Mouse (Mus musculus) hindbrain, embryonic 12.5 days (tissue): ENCODE measurements at regions not wholly inside any gene's neighbourhood (a gene's known extent, or its start where the extent isn't known, plus 50 kb on each side); places are given as distances from the start of the nearest gene placed in this dataset.

ENCODE experiments used
- ATAC-seq: fragments of 200-750 bp; cut with Nextera tagmentation; 2 replicates; pipeline ENCODE4 v1.8.0; 2017; ENCODE audit warnings: moderate TSS enrichment; ENCODE audit not compliant: low FRiP score
- H3K27ac ChIP-seq: fragments of 300-500 bp; sonication (generic); 2 replicates; pipeline ENCODE4 v1.5.1; 2016; ENCODE audit warnings: mild to moderate bottlenecking
- H3K27me3 ChIP-seq: fragments of 300-500 bp; sonication (generic); 2 replicates; pipeline ENCODE4 v1.6.1; 2016; ENCODE audit warnings: mild to moderate bottlenecking
- H3K36me3 ChIP-seq: fragments of 300-500 bp; sonication (generic); 2 replicates; pipeline ENCODE4 v1.6.1; 2016; ENCODE audit warnings: mild to moderate bottlenecking
- H3K4me1 ChIP-seq: fragments of 300-500 bp; sonication (generic); 2 replicates; pipeline ENCODE4 v1.6.1; 2016
- H3K4me2 ChIP-seq: fragments of 300-500 bp; sonication (generic); replicated peaks from 2 replicates; pipeline ENCODE4 v1.6.1; 2016; ENCODE audit warnings: mild to moderate bottlenecking
- H3K4me3 ChIP-seq: fragments of 300-500 bp; sonication (generic); 2 replicates; pipeline ENCODE4 v1.5.1; 2016; ENCODE audit warnings: mild to moderate bottlenecking
- H3K9ac ChIP-seq: fragments of 300-500 bp; sonication (generic); 2 replicates; pipeline ENCODE4 v1.6.1; 2016; ENCODE audit warnings: mild to moderate bottlenecking, moderate library complexity
- H3K9me3 ChIP-seq: fragments of 300-500 bp; sonication (generic); replicated peaks from 2 replicates; pipeline ENCODE4 v1.6.1; 2016; ENCODE audit warnings: mild to moderate bottlenecking
- WGBS: fragments of 180-500 bp; shearing (Covaris S2); methylation state at CpG from one replicate; pipeline ENCODE4 v1.1.7; 2016; 5-methylcytosine and 5-hydroxymethylcytosine counted together

DNA sequence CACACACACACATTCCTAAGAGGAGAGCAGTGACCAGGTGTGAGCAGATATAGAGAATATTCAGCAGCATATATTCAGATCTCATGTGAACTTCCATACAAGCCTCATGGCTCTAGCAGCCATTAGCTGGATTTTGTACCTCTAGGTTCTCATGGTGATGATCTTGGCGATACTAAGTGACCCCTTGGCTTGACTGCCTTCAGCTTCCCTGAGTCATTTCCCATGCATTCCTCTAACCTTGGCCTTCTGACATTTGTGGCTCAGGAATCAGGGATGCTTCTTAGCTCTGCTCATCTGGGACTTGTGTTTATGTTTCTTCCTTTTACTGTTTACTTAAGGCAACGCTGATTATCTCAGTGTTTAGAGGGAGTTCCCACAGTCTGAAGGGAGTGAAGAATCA is 100.8 kb upstream of the Cox10 start:
- Histone ChIP-seq H3K36me3 (no peaks in the 10 kb centered on the region), H3K27ac (no peak overlapping the region), H3K9ac (no peak overlapping the region), H3K4me3 (no peak overlapping the region), H3K4me1 (0 out of 2 replicates have a peak, but pooled peaks cover 4% of the 10 kb centered on the region), H3K9me3 (no peaks in the 10 kb centered on the region), H3K4me2 (no peak overlapping the region), H3K27me3 (no peaks in the 10 kb centered on the region)
- ATAC-seq: no peak
- WGBS: 55% methylated on average over 2 of the region's 2 CpGs

DNA sequence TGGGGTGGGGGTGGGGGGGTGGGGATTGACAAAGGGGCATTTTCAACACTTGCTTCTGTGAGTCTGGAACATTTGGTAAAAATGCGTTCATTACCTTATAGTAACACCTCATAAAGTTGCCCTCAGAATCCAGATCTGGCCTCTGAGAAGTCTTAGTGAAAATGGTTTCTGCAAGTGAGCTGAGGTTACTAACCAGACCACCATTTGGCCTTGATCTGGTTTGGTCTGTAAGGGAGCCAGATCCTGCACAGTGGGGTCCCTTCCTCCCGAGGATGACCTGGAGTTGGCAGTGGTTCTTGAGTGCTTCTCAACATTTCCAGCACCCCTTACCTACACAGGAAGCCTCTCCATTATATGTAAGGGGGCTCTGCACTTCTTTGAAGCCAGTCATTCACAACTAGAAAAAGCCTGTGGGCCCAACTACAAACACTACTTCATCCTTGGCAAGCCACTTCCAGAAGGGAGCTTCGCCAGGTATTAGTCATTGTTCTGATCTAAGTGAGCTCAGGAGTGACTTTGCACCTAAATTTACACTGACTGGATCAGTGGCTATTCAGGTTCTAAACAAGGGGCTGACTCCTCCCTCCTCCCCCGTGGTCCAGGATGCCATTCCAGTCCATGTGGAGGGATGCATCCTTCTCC is 94.3 kb upstream of the Cox10 start:
- no peaks in the 10 kb centered on the region for H3K27me3 ChIP-seq
- no peaks in the 10 kb centered on the region for H3K9me3 ChIP-seq
- no peak overlapping the region for H3K27ac ChIP-seq
- H3K4me3 ChIP-seq: no peak overlapping the region
- WGBS: 63% methylated on average over 4 of the region's 4 CpGs
- ATAC-seq: no peak
- H3K36me3 ChIP-seq: no peaks in the 10 kb centered on the region
- H3K4me2 ChIP-seq: no peak overlapping the region
- no peak overlapping the region for H3K9ac ChIP-seq
- H3K4me1 ChIP-seq: 0 out of 2 replicates have a peak, but pooled peaks cover 8% of the 10 kb centered on the region

DNA sequence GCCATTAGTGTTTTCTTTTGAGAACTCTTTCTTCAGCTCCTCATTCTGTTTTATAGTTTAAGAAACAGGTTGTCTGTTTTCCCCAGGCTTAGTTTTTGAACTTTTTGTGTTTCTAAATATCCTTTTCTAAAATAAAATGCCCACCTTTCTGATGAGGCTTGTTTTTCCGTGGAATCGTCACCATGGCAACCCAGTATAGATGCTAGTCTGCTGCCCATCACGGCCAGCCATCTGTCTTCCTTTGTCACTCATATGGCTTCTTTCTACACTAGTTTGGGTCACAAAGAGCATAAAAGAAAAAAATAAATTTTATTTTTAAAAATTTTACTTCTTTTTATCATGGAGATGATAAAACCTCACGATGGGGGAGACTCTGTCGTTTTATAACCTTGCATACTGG is 93.7 kb upstream of the Cox10 start:
- no peak for ATAC-seq
- Histone ChIP-seq H3K36me3 (no peaks in the 10 kb centered on the region), H3K4me1 (peaks cover 9% of the 10 kb centered on the region; the same call in 1 of the 2 replicates), H3K27ac (no peak overlapping the region), H3K4me3 (no peak overlapping the region), H3K27me3 (no peaks in the 10 kb centered on the region), H3K9me3 (no peaks in the 10 kb centered on the region), H3K9ac (no peak overlapping the region), H3K4me2 (no peak overlapping the region)
- 73% methylated on average over 5 of the region's 5 CpGs for WGBS

DNA sequence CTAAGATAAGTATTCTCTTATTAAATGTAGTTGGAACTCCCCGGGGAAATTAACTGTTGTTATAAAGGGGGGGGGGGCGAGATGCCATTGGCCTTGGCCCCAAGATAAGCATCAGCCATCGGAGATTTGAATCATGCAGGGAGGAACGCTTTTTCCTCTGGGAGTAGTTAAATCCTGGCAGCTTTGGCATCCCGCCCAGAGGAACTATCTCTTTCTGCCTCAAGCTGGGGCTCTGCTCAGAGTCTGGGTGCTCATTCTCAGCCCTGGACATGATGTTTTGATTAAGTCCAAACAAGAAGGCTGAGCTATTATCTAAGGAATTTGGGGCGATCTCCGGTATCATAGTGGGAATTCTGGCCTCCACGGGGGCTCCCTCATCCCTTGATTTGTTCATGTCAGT is 89.4 kb upstream of the Cox10 start:
- no peak overlapping the region for H3K4me3 ChIP-seq
- WGBS: 61% methylated on average over 8 of the region's 8 CpGs
- no peak for ATAC-seq
- no peak overlapping the region for H3K4me2 ChIP-seq
- no peaks in the 10 kb centered on the region for H3K36me3 ChIP-seq
- H3K27me3 ChIP-seq: no peaks in the 10 kb centered on the region
- no peak overlapping the region for H3K9ac ChIP-seq
- H3K9me3 ChIP-seq: no peaks in the 10 kb centered on the region
- peaks cover 12% of the 10 kb centered on the region; the same call in 1 of the 2 replicates for H3K4me1 ChIP-seq
- H3K27ac ChIP-seq: no peak overlapping the region

DNA sequence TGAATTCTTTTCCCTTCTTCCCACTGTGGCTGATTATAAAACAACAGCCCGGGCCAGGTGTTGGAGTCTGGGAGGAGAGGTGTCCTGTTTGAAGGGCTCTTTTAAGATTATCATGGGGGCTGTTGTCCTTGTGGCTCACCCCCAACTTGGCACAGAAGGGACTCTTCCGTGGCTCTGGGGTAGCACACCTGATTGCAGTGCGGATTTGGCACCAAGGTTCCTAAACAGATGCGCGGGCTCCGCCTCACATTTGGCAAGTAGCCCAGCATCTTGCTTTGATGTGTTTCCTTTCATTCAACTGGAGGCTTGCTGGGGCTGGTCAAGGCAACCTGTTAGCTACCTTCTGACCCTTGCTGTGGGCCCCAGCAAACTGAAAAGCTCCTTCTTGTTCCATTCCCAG is 85.5 kb upstream of the Cox10 start:
- WGBS: 83% methylated on average over 6 of the region's 6 CpGs
- H3K9ac ChIP-seq: no peak overlapping the region
- no peaks in the 10 kb centered on the region for H3K9me3 ChIP-seq
- no peak overlapping the region for H3K27ac ChIP-seq
- no peaks in the 10 kb centered on the region for H3K36me3 ChIP-seq
- ATAC-seq: no peak
- no peaks in the 10 kb centered on the region for H3K27me3 ChIP-seq
- peaks cover 8% of the 10 kb centered on the region; the same call in 1 of the 2 replicates for H3K4me1 ChIP-seq
- H3K4me3 ChIP-seq: no peak overlapping the region
- no peak overlapping the region for H3K4me2 ChIP-seq

DNA sequence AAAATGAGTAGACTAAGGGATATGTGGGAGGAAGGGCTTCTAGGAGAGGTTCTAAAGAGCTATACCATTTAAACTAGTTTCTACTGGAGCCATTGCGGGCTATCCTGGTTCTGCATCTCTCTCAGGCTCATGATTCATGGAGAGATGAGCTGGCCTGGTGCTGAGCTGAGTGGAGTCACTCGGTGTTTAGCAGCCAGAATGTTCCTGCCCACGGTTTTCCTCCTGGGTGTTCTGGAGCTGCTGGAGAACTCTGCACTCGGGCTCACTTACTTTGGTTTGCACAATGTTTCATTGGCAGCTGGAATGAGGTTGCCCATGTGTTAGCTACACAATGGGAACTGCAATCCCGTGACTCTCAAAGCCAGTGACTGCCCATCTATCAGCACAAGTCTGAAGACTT is 79.0 kb upstream of the Cox10 start:
- Histone ChIP-seq H3K27me3 (no peaks in the 10 kb centered on the region), H3K27ac (no peak overlapping the region), H3K4me2 (no peak overlapping the region), H3K36me3 (no peaks in the 10 kb centered on the region), H3K9me3 (no peaks in the 10 kb centered on the region), H3K4me3 (no peak overlapping the region), H3K4me1 (no peaks in the 10 kb centered on the region), H3K9ac (no peak overlapping the region)
- WGBS: 86% methylated on average over 5 of the region's 5 CpGs
- no peak for ATAC-seq

DNA sequence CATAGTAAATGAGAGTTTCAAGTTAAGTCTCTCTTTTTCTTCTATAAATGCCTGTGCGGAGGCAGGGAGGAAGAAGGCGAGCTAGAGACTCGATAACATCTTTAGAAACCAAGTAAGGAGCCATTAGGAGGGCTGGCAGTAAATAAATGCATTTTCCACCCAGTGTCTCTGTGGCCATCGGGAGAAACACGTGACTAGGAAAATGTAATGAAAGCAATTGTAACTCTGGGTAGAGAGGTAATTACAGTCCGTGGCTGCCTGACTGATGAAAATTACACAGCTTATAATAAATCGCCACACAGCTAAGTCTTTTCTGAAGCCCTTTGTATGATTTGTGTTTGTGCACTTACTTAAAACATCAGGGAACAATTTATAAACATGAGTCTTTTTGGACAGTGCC is 77.4 kb upstream of the Cox10 start:
- Histone ChIP-seq H3K9me3 (no peaks in the 10 kb centered on the region), H3K27ac (no peak overlapping the region), H3K4me2 (no peak overlapping the region), H3K36me3 (no peaks in the 10 kb centered on the region), H3K4me3 (no peak overlapping the region), H3K9ac (no peak overlapping the region), H3K4me1 (no peaks in the 10 kb centered on the region), H3K27me3 (no peaks in the 10 kb centered on the region)
- WGBS: 81% methylated on average over 7 of the region's 7 CpGs
- ATAC-seq: no peak

DNA sequence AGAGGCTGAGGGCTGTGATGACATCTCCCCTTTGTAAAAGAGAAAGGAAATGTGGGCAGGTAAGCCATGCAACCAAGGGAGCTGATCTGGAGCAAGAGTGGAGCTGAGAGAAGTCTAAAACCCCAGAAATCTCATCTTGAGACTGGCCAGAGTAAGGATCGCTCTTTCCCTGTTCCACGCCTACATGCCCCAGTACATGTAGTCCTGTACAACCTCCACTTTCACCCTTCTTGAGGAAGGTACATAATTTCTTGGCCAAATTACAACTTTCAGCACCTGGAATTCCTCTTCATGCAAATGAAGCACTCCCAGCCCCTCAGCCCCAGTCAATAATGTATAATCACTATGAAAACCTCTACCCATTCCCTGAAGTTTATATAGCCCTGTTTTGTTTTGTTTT is 60.2 kb upstream of the Cox10 start:
- H3K27me3 ChIP-seq: no peaks in the 10 kb centered on the region
- H3K36me3 ChIP-seq: no peaks in the 10 kb centered on the region
- no peak for ATAC-seq
- no peaks in the 10 kb centered on the region for H3K9me3 ChIP-seq
- H3K4me3 ChIP-seq: no peak overlapping the region
- H3K27ac ChIP-seq: no peak overlapping the region
- H3K9ac ChIP-seq: no peak overlapping the region
- H3K4me2 ChIP-seq: no peak overlapping the region
- H3K4me1 ChIP-seq: no peaks in the 10 kb centered on the region; the same call in 1 of the 2 replicates
- WGBS: 94% methylated on average over 2 of the region's 2 CpGs

DNA sequence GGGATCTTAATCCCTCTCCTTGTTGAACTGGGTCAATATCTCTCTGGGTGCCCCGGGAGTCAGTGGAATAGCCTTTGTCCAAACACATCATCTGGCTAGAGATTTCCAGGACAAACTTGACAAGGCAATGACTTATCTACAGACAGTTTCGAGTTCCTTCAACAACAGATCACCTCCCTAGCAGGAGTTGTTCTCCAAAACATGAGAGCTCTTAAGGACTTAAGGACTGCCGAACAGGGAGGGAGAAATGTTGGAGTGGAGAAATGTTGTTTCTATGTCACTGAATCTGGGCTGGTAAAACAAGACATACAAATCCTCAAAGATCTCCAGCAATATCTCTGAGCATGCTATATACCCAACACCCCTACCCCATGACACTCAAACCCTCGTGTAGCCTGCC is 59.7 kb upstream of the Cox10 start:
- Histone ChIP-seq H3K27me3 (no peaks in the 10 kb centered on the region), H3K4me3 (no peak overlapping the region), H3K9me3 (no peaks in the 10 kb centered on the region), H3K27ac (no peak overlapping the region), H3K36me3 (no peaks in the 10 kb centered on the region), H3K4me2 (no peak overlapping the region), H3K4me1 (no peaks in the 10 kb centered on the region; the same call in 1 of the 2 replicates), H3K9ac (no peak overlapping the region)
- 77% methylated on average over 4 of the region's 4 CpGs for WGBS
- ATAC-seq: no peak

DNA sequence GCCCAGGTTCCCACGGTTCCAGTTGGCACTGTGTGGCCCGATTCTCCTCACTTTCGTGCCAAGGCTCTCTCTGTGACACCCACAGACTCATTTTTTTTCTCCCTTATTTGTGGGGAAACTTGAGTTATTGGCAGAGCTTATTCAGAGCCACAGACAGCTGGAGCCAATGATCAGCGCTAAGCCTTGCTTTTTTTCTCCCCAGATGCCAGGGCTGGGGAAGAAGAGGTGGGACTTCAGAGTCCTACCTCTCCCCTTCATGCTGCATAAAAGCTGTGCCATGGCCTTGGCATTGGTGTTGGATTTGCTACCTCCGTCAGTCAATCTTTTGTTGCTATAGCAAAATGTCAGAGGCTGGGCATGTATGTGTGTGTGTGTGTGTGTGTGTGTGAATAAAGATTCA is 56.5 kb upstream of the Cox10 start:
- no peak overlapping the region for H3K4me3 ChIP-seq
- H3K9me3 ChIP-seq: no peaks in the 10 kb centered on the region
- no peak overlapping the region for H3K9ac ChIP-seq
- no peaks in the 10 kb centered on the region for H3K27me3 ChIP-seq
- WGBS: 90% methylated on average over 5 of the region's 5 CpGs
- H3K36me3 ChIP-seq: no peaks in the 10 kb centered on the region
- H3K4me1 ChIP-seq: no peaks in the 10 kb centered on the region; the same call in 1 of the 2 replicates
- ATAC-seq: no peak
- H3K27ac ChIP-seq: no peak overlapping the region
- no peak overlapping the region for H3K4me2 ChIP-seq

DNA sequence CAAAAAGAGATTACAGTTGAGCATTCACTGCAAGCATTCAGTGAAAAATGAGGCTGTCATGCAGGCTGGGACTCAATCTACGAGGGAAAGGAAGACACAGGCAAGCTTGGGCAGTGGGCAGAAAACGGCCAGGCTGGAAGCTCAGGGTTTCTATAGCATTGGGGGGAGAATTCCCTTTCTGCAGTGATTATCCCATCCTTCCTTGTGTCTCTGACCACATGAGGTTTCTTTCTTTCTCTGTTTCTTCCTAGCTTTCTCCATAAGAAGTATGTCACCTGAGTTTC is 56.0 kb upstream of the Cox10 start:
- H3K36me3 ChIP-seq: no peaks in the 10 kb centered on the region
- ATAC-seq: no peak
- no peaks in the 10 kb centered on the region for H3K27me3 ChIP-seq
- H3K27ac ChIP-seq: no peak overlapping the region
- H3K9ac ChIP-seq: no peak overlapping the region
- H3K9me3 ChIP-seq: no peaks in the 10 kb centered on the region
- 56% methylated on average over 2 of the region's 2 CpGs for whole genome bisulfite sequencing
- no peaks in the 10 kb centered on the region; the same call in 1 of the 2 replicates for H3K4me1 ChIP-seq
- H3K4me2 ChIP-seq: no peak overlapping the region
- H3K4me3 ChIP-seq: no peak overlapping the region

DNA sequence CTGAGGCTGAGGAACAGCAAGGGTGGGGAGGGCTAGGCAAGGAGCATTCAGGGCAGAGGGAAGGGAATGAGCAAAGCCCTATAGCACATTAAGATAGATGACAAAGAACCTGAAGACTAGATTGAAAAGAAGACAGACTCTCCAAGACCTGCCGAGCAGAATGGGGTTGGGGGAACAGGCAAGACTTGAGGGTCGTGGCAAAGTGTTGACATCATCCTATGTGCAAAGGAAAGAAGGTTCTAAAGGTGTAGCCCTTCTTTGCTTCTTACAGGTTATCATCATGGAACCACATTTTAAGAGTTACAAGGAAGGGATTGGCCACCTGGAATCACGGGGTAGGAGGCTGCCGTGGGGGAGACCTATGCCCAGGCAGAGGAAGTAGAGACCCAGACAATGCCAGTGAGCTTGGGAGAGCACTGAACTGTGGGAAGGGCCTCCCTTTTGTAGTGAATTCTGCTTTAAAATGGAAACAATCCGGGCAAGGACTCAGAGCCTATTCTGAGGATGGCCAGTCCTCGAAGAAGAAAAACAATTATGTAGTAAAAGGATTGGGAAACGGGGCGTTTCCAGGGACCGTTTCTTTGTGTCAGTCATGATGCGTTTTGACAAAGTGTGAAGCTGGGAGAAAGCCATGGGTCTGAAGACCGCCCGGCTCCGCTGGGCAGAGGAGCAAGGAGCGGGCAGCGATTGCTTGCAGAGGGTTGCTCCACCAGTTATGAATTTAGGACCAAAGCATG is 55.5 kb upstream of the Cox10 start:
- H3K27ac ChIP-seq: no peak overlapping the region
- ATAC-seq: no peak
- no peaks in the 10 kb centered on the region for H3K36me3 ChIP-seq
- no peaks in the 10 kb centered on the region for H3K27me3 ChIP-seq
- no peak overlapping the region for H3K9ac ChIP-seq
- H3K4me3 ChIP-seq: no peak overlapping the region
- WGBS: 72% methylated on average over 15 of the region's 15 CpGs
- H3K4me1 ChIP-seq: no peaks in the 10 kb centered on the region; the same call in 1 of the 2 replicates
- H3K9me3 ChIP-seq: no peaks in the 10 kb centered on the region
- no peak overlapping the region for H3K4me2 ChIP-seq
